Mouse (Mus musculus) layer of hippocampus, adult 6 months (tissue): ENCODE measurements around the gene Bmf. TPM values are rescaled to one million over a fixed set of nuclear protein-coding genes. Genes with fewer than 3 reads are reported as not detected.

Source experiments
- long read RNA-seq, 2 experiments: library from polyadenylated mRNA; unstranded; transcript quantifications; one replicate each; pipeline ENCODE4 v2.0.0; 2019 to 2020
- polyA plus RNA-seq: library from polyadenylated mRNA; unstranded; fragments of <200 nt; fragmentation: Nextera tagmentation; gene quantifications from 2 replicates; pipeline ENCODE4 v1.2.3, GENCODE M21; 2021

Bmf gene
- 0.18 and 0.93 TPM in 2 replicates for polyA plus RNA-seq
- long read RNA-seq, experiment 1, full-length matches to known transcripts: 1 of 1 reads
- long read RNA-seq, experiment 1, partial matches to known transcripts: 0 of 1 reads
- long read RNA-seq, experiment 1, other reads (novel, unspliced or antisense): 0 of 1 reads
- long read RNA-seq, experiment 2, full-length matches to known transcripts: 2 of 2 reads
- long read RNA-seq, experiment 2, partial matches to known transcripts: 0 of 2 reads
- long read RNA-seq, experiment 2, other reads (novel, unspliced or antisense): 0 of 2 reads

GRCm38 (mm10) chr2:118549507-118550473, at the start of gene Bmf:
Gene Bmf, minus strand, starts transcription at chr2:118549687.

DNA sequence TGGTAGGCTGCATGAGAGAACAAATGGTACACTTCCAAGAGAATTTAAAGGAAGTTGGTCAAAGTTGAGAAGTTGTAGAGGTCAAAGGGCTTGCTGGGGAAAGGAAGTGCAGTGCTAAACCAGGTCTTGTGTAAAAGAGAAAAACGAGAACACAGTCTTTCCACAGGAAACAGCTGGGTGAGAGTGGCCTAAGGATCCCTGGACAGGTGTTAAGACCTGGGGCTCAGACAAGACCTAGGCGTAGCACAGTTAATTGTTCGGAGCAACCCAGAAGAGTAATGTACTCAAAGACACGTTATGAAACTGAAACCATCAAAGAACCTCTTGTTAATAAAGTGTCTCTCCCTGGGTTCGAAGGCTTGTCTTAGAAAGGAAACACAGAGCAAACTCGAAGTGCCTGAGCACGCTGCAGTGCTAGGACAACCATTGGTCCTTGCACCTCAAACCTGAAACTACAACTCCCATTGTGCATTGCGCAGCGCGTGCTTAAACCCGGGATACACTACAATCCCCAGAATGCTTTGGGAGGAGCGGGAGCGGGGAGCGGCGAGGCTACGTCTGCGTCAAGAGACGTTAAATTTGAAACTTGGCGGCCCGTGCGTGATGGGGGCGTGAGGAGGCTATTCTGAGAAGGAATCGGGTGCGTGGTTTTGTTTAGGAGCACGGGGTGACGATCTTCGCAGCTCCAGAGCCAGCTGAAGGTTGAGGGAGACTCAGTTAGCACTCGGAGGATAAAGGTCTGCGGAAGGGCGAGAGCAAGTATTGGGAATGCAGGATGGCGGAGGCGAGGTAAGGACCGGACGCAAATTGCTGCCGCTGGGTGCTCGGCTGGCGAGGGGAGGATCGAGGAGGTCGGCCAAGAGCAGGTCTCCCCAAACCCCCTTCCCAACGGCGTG, 48.4 kb upstream of the Bmf start, which contains the start of gene Bub1b:
Gene Bub1b (plus strand): TSS at position 539 of the 896 bp plus-strand sequence.

GRCm38 (mm10) chr2:118479550-118479909, 70.0 kb downstream of the Bmf start, which contains the start of gene Srp14:
Gene Srp14, minus strand, starts transcription at chr2:118479711.

Other genes with a start within 250 kb of the Bmf start
- 5.1 and 5.3 TPM in 2 replicates for gene Gpr176, start 176.3 kb downstream of the Bmf start, polyA plus RNA-seq
- 3.2 and 4.2 TPM in 2 replicates for gene Eif2ak4, start 161.1 kb downstream of the Bmf start, polyA plus RNA-seq
- gene Srp14, start 70.0 kb downstream of the Bmf start, polyA plus RNA-seq: 582 and 588 TPM in 2 replicates
- gene Bub1b, start 48.5 kb upstream of the Bmf start, polyA plus RNA-seq: 0.21 and 0.25 TPM in 2 replicates
- 18.0 and 22.7 TPM in 2 replicates for gene Pak6, start 113.6 kb upstream of the Bmf start, polyA plus RNA-seq
- gene Ankrd63, start 154.3 kb upstream of the Bmf start, polyA plus RNA-seq: 4.7 and 4.9 TPM in 2 replicates
- gene Plcb2, start 178.8 kb upstream of the Bmf start, polyA plus RNA-seq: 1.7 and 2.6 TPM in 2 replicates
- gene Inafm2, start 196.1 kb upstream of the Bmf start, polyA plus RNA-seq: 76.7 and 104 TPM in 2 replicates
- 0.39 and 0.69 TPM in 2 replicates for gene Ccdc9b, start 213.0 kb upstream of the Bmf start, polyA plus RNA-seq
- gene Phgr1, start 223.1 kb upstream of the Bmf start, polyA plus RNA-seq: not detected in 2 replicates
- gene Disp2, start 230.0 kb upstream of the Bmf start, polyA plus RNA-seq: 235 and 277 TPM in 2 replicates